Mouse (Mus musculus) right cerebral cortex, postnatal 25 days (tissue): ENCODE measurements at regions not wholly inside any gene's neighbourhood (a gene's known extent, or its start where the extent isn't known, plus 50 kb on each side); places are given as distances from the start of the nearest gene placed in this dataset.
A peak's percentile ranks its signal among the peaks of the same experiment; 100 is the strongest.

Source experiments
- DNase-seq: peaks from one replicate; pipeline ENCODE4 v3.0.0; 2022

DNA sequence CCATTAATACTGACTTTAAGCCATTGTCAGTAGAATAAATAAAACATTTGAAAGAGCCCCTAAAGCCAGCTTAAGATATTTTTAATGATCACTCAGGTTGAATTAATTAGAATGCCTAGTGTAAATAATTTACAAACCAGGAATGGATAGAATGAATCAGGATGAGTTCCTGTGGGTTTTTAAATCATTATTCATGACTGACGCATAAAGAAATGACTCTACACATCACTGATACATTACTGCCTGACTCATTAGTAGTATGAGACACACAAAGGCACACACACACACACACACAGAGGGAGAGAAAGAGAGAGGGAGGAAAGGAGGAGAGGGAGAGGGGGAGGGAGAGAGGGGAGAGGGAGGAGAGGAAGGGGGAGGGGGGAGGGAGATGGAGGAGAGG lies 612.0 kb downstream of the Ipmk start:
- DNase-seq = no peak

DNA sequence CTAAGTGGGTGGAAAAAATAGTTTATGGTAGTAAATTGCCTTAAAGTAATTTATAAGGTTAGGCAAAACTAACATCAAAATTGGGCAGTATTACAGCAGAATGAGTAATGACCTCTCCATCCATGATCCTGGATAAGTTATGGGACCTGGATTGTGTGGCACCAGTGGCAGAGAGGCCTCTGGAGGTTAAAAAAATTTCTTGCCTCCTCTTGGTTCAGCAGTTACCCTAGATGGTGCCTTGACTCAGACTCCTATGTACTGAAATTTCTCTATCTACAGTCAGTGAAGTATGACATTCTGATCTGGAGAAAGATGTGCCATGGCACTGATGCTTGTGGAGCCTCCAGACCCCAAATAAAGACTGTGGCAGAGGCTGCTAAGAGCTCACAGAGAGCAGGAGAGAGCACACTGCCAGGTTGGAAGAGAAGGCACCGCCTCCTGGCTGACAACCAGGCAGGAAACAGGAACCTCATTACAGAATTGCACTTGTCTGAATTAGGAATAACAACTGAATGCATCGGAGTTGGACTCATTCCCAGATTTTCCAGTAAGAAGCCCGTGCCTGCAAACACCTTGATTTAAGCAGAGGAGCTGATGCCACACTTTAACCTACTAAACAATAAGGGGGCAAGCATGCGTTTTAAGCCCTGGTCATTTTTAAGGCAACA lies 613.0 kb downstream of the Ipmk start:
- no peak for DNase-seq

DNA sequence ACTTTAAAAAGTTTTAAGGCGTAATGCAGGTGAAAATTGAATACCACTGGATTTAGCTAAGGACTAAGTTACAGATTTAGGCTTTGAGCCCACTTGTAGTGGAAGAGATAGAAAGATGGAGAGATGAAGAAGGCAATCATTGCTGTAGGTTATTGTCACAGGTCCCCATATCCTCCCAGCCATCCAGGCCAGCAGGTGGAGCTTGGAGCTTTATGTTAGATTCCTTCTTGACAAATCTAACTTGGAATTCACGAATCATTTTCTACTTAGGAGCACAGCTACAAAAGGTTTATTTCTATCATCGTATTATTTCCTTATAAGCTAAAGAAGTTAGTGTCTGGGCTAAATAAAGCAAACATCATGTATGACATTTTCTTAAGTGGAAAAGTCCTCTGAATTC lies 630.5 kb downstream of the Ipmk start:
- DNase-seq = peak; percentile 14

DNA sequence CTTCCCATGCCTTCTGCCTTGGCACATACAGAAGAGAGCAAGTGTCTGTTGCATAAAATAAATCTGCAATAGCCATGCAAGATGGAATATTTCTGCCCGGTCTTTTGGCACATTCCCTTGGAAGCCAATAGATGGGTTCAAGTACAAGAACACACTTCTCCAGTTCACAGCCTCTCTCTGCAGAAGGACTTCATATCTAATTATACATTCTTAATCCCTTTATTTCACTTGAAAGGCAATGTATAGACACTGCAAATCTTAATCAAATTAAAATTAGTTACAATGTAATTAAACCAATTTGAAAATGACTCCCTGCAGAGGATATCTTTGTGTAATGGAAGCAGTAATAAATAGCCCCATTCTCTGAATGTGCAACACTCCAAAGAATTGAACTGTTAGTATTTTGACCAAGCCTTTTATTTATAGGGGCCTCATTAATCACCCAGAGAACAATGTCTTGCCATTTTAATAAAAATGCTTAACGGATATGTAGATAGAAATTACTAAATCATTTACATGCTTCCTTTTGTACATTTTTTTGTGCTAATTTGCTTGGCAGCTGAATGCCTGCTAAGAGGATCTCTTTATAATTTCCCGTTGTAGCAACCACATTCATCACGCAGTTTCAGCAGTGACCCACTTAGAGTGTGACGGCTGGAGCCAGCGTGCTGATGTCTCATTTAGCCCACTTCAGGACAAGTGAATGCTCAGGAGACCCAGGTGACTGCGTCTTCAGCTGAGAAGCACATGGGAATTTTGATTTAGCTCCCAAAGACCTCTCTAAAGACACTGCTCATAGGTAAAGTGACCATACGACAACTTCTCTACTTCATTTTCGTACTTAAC lies 651.5 kb upstream of the Zwint start:
- DNase-seq = peak; percentile 10
